Mouse (Mus musculus) kidney, embryonic 15.5 days (tissue): ENCODE measurements around the gene 1700022I11Rik. TPM values are rescaled to one million over a fixed set of nuclear protein-coding genes. Genes with fewer than 3 reads are reported as not detected.

Experiments
- ATAC-seq: fragments of 200-750 bp; cut with Nextera tagmentation; replicated peaks from 2 replicates; pipeline ENCODE4 v1.8.0; 2017; ENCODE audit warnings: moderate TSS enrichment; ENCODE audit not compliant: low FRiP score
- H3K27ac ChIP-seq: fragments of 300-500 bp; sonication (generic); 2 replicates; pipeline ENCODE4 v1.5.1; 2015; ENCODE audit warnings: mild to moderate bottlenecking, inconsistent platforms
- H3K27me3 ChIP-seq: fragments of 300-500 bp; sonication (generic); 2 replicates; pipeline ENCODE4 v1.6.1; 2015; ENCODE audit warnings: inconsistent platforms
- H3K36me3 ChIP-seq: fragments of 300-500 bp; sonication (generic); 2 replicates; pipeline ENCODE4 v1.6.1; 2015; ENCODE audit warnings: inconsistent platforms
- H3K4me1 ChIP-seq: fragments of 300-500 bp; sonication (generic); 2 replicates; pipeline ENCODE4 v1.6.1; 2015; ENCODE audit warnings: inconsistent platforms
- H3K4me2 ChIP-seq: fragments of 300-500 bp; sonication (generic); 2 replicates; pipeline ENCODE4 v1.6.1; 2015; ENCODE audit warnings: moderate library complexity, mild to moderate bottlenecking, inconsistent platforms
- H3K4me3 ChIP-seq: fragments of 300-500 bp; sonication (generic); replicated peaks from 2 replicates; pipeline ENCODE4 v1.5.1; 2015; ENCODE audit warnings: mild to moderate bottlenecking, inconsistent platforms
- H3K9ac ChIP-seq: fragments of 300-500 bp; sonication (generic); 2 replicates; pipeline ENCODE4 v1.6.1; 2015; ENCODE audit warnings: mild to moderate bottlenecking, inconsistent platforms
- H3K9me3 ChIP-seq: fragments of 300-500 bp; sonication (generic); replicated peaks from 2 replicates; pipeline ENCODE4 v1.6.1; 2016; ENCODE audit warnings: inconsistent platforms
- WGBS: fragments of 180-500 bp; shearing (Covaris S2); methylation state at CpG from one replicate; pipeline ENCODE4 v1.1.7; 2015; ENCODE audit warnings: mixed read lengths; 5-methylcytosine and 5-hydroxymethylcytosine counted together
- polyA plus RNA-seq: library from polyadenylated mRNA; unstranded; fragments of >200 nt; fragmentation: Nextera tagmentation; extraction: Ambion mirVana; gene quantifications from 2 replicates; pipeline ENCODE4 v1.2.1, GENCODE M21; 2015

Gene 1700022I11Rik
- polyA plus RNA-seq, 1 experiment from 2014 or later: 0.75 TPM

DNA sequence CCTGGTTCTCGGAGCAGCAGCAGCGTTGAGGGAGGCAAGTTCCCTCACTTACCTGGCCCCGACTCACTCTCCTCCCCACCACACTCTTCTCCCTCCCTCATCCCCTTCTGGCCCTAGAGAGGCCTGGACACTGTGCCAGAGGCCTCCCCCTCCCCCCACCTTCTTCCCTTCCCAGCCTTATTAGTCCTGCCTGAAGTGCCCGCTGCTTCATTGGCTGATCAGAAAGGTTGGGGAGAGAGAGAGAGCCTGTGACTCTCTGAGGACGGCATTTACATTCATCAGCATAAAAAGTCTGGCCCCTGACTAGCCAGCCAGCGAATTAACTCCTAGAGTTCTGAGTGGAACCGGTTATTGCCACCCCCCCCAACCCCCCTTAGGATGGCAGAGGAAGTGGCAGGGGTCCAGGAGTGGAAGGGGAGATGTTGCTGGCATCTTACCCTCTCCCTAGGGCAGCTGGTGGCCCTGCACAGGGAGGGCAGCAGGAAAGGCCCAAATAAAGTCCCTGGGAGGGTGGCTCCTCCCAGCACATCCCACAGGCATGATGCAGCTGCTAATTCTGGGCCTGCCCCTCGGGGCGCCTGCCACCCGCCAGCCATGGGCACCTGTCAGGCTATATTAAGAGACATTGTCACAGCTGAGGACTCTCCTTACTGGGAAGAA lies 15.8 kb upstream of the 1700022I11Rik start:
- no peak overlapping the region for H3K9ac ChIP-seq
- H3K4me2 ChIP-seq: no peak overlapping the region
- whole genome bisulfite sequencing: 21% methylated on average over 10 of the region's 10 CpGs
- H3K27me3 ChIP-seq: no peaks in the 10 kb centered on the region
- peaks cover 49% of the 10 kb centered on the region for H3K4me1 ChIP-seq
- no peaks in the 10 kb centered on the region for H3K9me3 ChIP-seq
- 0 out of 2 replicates have a peak overlapping the region, but pooled peaks have one; percentile 9 for H3K27ac ChIP-seq
- peaks cover 16% of the 10 kb centered on the region; the same call in 1 of the 2 replicates for H3K36me3 ChIP-seq
- no peak for ATAC-seq
- H3K4me3 ChIP-seq: no peak overlapping the region

DNA sequence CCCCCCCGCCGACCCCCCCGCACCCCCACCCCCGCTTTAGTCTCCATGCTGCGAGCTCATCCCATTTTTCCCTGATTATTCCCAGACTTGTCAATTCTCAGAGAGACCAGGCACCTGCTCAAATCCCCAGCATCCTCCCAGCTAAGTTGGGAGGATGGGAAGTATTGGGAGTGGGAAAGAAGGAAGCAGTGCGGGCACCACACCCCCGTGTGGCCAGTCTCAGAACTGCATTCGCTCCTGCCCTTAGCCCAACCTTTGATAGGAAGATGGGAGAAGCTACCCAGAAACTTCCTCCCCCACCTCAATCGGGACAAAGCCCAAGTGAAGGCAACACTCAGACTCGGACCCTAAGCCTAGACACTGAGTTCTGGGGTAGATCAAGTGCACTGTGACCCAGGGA lies 15.1 kb upstream of the 1700022I11Rik start:
- Histone ChIP-seq H3K4me1 (peaks cover 42% of the 10 kb centered on the region), H3K4me2 (no peak overlapping the region), H3K27me3 (no peaks in the 10 kb centered on the region), H3K9me3 (no peaks in the 10 kb centered on the region), H3K27ac (no peak overlapping the region), H3K9ac (no peak overlapping the region), H3K36me3 (peaks cover 16% of the 10 kb centered on the region; the same call in 1 of the 2 replicates), H3K4me3 (no peak overlapping the region)
- WGBS: 9% methylated on average over 10 of the region's 10 CpGs
- ATAC-seq: no peak

DNA sequence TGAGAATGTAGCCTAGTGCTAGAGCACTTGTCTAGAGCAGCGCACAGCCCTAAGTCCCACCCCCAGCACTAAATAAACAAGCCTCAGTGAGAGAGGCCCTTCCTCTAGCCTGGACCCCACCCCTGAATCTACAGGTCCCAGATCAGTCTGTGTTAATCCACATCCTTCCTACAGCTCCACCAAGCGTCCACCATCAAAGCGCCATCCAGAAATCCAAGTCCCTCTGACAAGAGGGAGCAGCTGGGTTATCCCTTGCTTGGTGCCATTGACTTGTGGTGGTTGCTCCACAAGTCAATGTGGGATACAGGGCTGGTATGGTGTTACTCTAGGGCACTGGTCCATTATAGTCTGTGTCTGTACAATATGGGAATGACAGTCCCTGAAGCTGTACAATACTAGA lies 14.2 kb upstream of the 1700022I11Rik start:
- peaks cover 39% of the 10 kb centered on the region for H3K4me1 ChIP-seq
- no peak for ATAC-seq

DNA sequence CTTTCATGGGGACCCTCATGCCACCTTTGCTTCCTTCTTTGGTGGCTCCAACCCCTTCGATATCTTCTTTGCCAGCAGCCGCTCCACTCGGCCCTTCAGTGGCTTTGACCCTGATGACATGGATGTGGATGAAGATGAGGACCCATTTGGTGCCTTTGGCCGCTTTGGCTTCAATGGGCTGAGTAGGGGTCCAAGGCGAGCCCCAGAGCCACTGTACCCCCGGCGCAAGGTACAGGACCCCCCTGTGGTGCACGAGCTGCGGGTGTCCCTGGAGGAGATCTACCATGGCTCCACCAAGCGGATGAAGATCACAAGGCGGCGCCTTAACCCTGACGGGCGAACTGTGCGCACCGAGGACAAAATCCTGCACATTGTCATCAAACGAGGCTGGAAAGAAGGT lies 12.8 kb upstream of the 1700022I11Rik start:
- no peak for ATAC-seq
- H3K4me3 ChIP-seq: no peak overlapping the region
- H3K27me3 ChIP-seq: no peaks in the 10 kb centered on the region
- no peak overlapping the region for H3K4me2 ChIP-seq
- H3K27ac ChIP-seq: no peak overlapping the region
- peaks cover 16% of the 10 kb centered on the region; the same call in 1 of the 2 replicates for H3K36me3 ChIP-seq
- H3K9ac ChIP-seq: no peak overlapping the region
- no peaks in the 10 kb centered on the region for H3K9me3 ChIP-seq
- peaks cover 25% of the 10 kb centered on the region for H3K4me1 ChIP-seq
- WGBS: 96% methylated on average over 17 of the region's 17 CpGs

More for the DNA sequence above, 14.2 kb upstream of the 1700022I11Rik start:
- Histone ChIP-seq H3K27me3 (no peaks in the 10 kb centered on the region), H3K9ac (no peak overlapping the region), H3K9me3 (no peaks in the 10 kb centered on the region), H3K4me3 (no peak overlapping the region), H3K4me2 (no peak overlapping the region), H3K27ac (no peak overlapping the region), H3K36me3 (peaks cover 16% of the 10 kb centered on the region; the same call in 1 of the 2 replicates)
- 91% methylated on average over 3 of the region's 3 CpGs for WGBS

DNA sequence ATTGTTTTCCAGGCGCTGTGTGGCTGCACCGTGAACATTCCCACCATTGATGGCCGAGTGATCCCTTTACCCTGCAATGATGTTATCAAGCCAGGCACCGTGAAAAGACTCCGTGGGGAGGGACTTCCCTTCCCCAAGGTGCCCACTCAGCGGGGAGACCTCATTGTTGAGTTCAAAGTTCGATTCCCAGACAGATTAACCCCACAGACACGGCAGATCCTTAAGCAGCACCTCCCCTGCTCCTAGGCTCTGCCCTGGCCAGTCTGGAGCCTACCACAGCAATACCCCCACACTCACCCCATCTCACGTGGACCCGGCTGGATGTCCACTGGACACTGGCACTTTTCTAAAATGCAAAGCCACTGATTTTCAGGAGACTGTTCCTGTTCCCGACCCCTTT lies 12.1 kb upstream of the 1700022I11Rik start:
- ATAC-seq: no peak
- no peak overlapping the region for H3K9ac ChIP-seq
- no peaks in the 10 kb centered on the region for H3K27me3 ChIP-seq
- WGBS: 75% methylated on average over 11 of the region's 11 CpGs
- no peak overlapping the region for H3K4me2 ChIP-seq
- H3K36me3 ChIP-seq: peaks cover 16% of the 10 kb centered on the region; the same call in 1 of the 2 replicates
- H3K4me1 ChIP-seq: peaks cover 23% of the 10 kb centered on the region
- no peak overlapping the region for H3K27ac ChIP-seq
- no peaks in the 10 kb centered on the region for H3K9me3 ChIP-seq
- H3K4me3 ChIP-seq: no peak overlapping the region

DNA sequence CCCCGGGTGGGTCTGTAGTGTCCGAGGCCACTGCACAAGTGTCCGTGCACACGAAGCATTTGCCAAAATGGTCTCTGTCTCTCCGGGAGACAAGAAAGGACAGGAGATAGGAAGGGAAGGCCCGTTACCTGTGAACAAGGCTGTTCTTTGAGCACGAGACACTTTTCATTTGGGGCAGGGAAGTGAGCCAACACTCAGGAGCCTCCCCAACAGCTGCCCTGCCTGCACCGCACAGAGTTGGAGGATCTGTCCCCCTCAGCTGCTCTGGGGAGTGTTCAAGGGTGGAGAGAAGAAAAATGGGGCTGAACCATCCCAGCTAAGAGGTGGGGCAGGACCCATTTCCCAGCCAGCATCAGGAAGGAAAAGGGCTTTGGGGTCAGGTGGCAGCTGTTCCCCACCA lies 11.4 kb upstream of the 1700022I11Rik start:
- Histone ChIP-seq H3K27me3 (no peaks in the 10 kb centered on the region), H3K4me2 (no peak overlapping the region), H3K9ac (no peak overlapping the region), H3K9me3 (no peaks in the 10 kb centered on the region), H3K27ac (no peak overlapping the region), H3K36me3 (peaks cover 16% of the 10 kb centered on the region; the same call in 1 of the 2 replicates), H3K4me3 (no peak overlapping the region), H3K4me1 (peaks cover 19% of the 10 kb centered on the region)
- ATAC-seq: no peak
- WGBS: 90% methylated on average over 8 of the region's 8 CpGs

DNA sequence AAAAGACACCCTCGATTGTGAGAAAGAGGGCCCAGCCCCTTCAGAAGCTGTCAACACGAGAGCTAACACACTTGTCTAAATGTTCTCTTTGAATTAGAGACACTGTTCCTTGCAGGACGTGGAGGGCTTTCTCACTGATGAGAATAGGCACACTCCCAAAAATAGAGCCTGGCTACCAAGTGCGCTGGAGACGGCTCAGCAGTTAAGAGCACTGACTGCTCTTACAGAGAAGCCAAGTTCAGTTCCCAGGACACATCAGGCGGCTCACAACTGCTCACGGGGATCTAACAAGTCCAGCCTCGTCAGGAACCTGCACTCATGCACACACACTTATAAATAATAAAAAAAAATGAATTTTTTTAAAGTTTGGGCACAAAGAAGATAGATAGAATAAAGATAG lies 10.5 kb upstream of the 1700022I11Rik start:
- H3K4me2 ChIP-seq: no peak overlapping the region
- 69% methylated on average over 8 of the region's 8 CpGs for WGBS
- H3K27me3 ChIP-seq: no peaks in the 10 kb centered on the region
- H3K9ac ChIP-seq: no peak overlapping the region
- peaks cover 9% of the 10 kb centered on the region for H3K4me1 ChIP-seq
- no peaks in the 10 kb centered on the region for H3K9me3 ChIP-seq
- ATAC-seq: no peak
- no peak overlapping the region for H3K27ac ChIP-seq
- no peak overlapping the region for H3K4me3 ChIP-seq
- peaks cover 16% of the 10 kb centered on the region; the same call in 1 of the 2 replicates for H3K36me3 ChIP-seq

DNA sequence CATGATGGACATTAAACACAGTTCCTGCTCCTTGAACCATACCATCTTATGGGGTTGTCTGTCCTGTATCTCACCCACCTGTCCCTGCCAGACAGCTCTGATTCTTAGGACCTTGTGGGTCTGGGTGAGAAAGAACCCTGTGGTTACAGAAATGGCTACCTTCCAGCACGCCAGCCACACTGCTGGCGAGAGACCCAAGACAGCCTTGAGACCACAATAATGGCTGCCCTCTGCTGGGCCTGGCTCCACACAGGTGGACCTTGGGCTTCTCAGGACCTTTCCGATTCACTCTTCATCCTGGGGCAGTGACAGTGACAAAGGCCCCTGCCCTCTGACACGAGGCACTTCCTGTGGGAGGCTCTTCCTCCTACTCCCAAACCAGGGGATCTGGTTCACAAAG lies 10.0 kb upstream of the 1700022I11Rik start:
- peaks cover 6% of the 10 kb centered on the region; the same call in 1 of the 2 replicates for H3K4me1 ChIP-seq
- no peak overlapping the region for H3K4me3 ChIP-seq
- 59% methylated on average over 4 of the region's 4 CpGs for WGBS
- H3K36me3 ChIP-seq: peaks cover 16% of the 10 kb centered on the region; the same call in 1 of the 2 replicates
- no peak overlapping the region for H3K9ac ChIP-seq
- H3K27ac ChIP-seq: no peak overlapping the region
- H3K9me3 ChIP-seq: no peaks in the 10 kb centered on the region
- peaks cover 3% of the 10 kb centered on the region; the same call in 1 of the 2 replicates for H3K27me3 ChIP-seq
- no peak overlapping the region for H3K4me2 ChIP-seq
- ATAC-seq: no peak

DNA sequence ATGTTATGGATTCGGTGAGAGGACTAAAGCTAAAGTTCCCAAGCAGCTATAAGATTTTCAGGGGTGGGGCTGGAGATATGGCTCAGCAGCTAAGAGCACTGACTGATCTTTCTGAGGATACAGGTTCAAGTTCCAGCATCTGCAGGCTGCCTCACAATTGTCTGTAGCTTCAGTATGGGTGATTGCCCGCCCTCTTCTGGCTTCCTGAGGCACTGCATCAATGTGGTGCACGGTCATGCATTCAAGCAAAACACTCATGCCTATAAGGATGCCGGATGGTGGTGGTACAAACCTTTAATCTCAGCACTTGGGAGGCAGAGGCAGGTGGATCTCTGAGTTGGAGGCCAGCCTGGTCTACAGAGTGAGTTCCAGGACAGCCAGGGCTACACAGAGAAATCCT lies 7.8 kb upstream of the 1700022I11Rik start:
- WGBS: 36% methylated on average over 4 of the region's 4 CpGs
- no peak for ATAC-seq

DNA sequence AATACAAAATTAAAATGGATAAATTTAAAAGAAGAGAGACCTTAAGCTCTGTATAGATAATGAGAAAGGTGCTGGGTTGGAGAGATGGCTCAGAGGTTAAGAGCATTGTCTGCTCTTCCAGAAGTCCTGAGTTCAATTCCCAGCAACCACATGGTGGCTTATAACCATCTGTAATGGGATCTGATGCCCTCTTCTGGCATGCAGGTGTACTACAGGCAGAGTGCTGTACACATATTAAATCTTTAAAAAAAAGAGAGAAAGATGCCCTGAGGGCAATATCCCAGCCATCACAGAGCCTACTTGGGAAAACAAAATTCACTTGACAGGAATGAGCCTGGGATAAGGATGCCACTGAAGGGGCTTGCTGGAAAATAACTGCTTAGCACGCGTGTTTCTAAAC lies 5.9 kb upstream of the 1700022I11Rik start:
- Histone ChIP-seq H3K36me3 (no peaks in the 10 kb centered on the region), H3K4me3 (no peak overlapping the region), H3K9me3 (no peaks in the 10 kb centered on the region), H3K27me3 (peaks cover 6% of the 10 kb centered on the region; the same call in 1 of the 2 replicates), H3K9ac (no peak overlapping the region), H3K4me2 (no peak overlapping the region), H3K4me1 (peaks cover 4% of the 10 kb centered on the region), H3K27ac (no peak overlapping the region)
- 98% methylated on average over 2 of the region's 2 CpGs for WGBS
- no peak for ATAC-seq

More for the DNA sequence above, 7.8 kb upstream of the 1700022I11Rik start:
- H3K27ac ChIP-seq: no peak overlapping the region
- peaks cover 7% of the 10 kb centered on the region for H3K4me1 ChIP-seq
- H3K27me3 ChIP-seq: peaks cover 6% of the 10 kb centered on the region; the same call in 1 of the 2 replicates
- H3K9ac ChIP-seq: no peak overlapping the region
- no peak overlapping the region for H3K4me3 ChIP-seq
- H3K4me2 ChIP-seq: no peak overlapping the region
- H3K36me3 ChIP-seq: peaks cover 14% of the 10 kb centered on the region; the same call in 1 of the 2 replicates
- H3K9me3 ChIP-seq: no peaks in the 10 kb centered on the region

DNA sequence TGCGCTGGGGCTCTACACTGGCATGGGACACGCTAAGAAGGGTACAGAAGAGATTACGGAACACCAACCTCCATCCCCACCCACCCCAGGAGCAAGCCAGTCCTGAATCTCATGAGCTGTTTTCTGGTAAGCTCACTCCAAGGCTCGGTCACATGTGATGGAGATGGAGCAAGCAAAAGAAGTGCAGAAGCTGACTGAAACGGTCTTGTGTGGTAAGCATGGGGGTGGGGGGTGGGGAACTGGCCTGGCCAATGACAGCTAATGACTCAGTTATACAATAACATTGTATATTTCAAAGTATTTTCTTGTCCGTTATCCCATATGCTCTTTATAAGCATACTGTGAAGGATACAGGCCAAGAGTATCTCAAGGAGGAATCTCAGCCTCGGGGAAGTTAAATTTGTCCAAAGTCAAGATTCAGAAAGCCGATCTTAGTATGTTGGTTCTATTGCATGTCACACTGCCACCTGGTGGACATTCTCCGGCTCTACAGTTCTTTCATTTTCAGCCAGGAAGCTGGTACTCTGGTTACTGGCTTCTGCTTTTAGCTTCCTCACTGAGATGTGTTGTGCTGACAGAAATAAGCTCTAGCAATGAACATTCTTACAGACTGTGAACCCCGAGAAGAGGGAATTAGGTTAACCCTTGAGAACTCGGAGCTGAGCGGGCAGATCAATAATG lies 4.2 kb upstream of the 1700022I11Rik start:
- 12% methylated on average over 12 of the region's 12 CpGs for WGBS
- ATAC-seq: no peak

DNA sequence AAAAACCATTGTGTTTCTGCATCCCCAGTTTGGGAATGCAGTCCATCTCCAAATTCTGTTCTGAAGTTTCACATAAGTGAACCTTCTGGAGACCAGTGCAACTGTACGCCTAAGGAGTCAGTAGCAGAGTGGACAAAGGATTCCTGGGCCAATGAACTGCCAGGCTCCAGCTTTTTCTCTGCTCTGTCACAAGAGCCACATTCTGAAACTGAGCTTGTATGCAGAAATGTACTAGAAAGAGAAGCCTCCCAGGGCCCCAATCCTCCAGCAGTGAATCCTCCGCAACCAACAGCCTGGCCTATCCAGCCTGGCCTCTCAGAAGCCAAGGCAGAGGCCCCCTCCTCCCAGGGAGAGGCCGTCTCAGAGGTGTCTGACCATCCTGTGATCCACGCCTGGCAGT lies 3.5 kb downstream of the 1700022I11Rik start:
- WGBS: 59% methylated on average over 4 of the region's 4 CpGs
- 0 out of 2 replicates have a peak, but pooled peaks have one; percentile 22 for ATAC-seq

More for the DNA sequence above, 4.2 kb upstream of the 1700022I11Rik start:
- H3K27me3 ChIP-seq: peaks cover 6% of the 10 kb centered on the region; the same call in 1 of the 2 replicates
- H3K4me2 ChIP-seq: peak overlapping the region; percentile 41
- no peaks in the 10 kb centered on the region for H3K9me3 ChIP-seq
- no peaks in the 10 kb centered on the region for H3K36me3 ChIP-seq
- H3K4me1 ChIP-seq: peaks cover 4% of the 10 kb centered on the region
- no peak overlapping the region for H3K9ac ChIP-seq
- H3K27ac ChIP-seq: no peak overlapping the region
- no peak overlapping the region; the same call in 1 of the 2 replicates for H3K4me3 ChIP-seq

More for the DNA sequence above, 3.5 kb downstream of the 1700022I11Rik start:
- Histone ChIP-seq H3K36me3 (peaks cover 21% of the 10 kb centered on the region), H3K9ac (no peak overlapping the region), H3K4me2 (no peak overlapping the region), H3K9me3 (no peaks in the 10 kb centered on the region), H3K27me3 (no peaks in the 10 kb centered on the region), H3K4me1 (no peaks in the 10 kb centered on the region), H3K4me3 (no peak overlapping the region), H3K27ac (no peak overlapping the region)
